Mouse (Mus musculus) stomach, postnatal 0 days (tissue): ENCODE measurements around the gene Efcab9.

Experiments
- CTCF ChIP-seq: IDR thresholded peaks from 2 replicates; pipeline ENCODE4 v1.5.1; 2016; ENCODE audit warnings: antibody characterized with exemption, low read depth, mild to moderate bottlenecking, moderate library complexity
- EP300 ChIP-seq: optimal IDR thresholded peaks from 2 replicates; pipeline ENCODE3; 2016; ENCODE audit warnings: antibody characterized with exemption

DNA sequence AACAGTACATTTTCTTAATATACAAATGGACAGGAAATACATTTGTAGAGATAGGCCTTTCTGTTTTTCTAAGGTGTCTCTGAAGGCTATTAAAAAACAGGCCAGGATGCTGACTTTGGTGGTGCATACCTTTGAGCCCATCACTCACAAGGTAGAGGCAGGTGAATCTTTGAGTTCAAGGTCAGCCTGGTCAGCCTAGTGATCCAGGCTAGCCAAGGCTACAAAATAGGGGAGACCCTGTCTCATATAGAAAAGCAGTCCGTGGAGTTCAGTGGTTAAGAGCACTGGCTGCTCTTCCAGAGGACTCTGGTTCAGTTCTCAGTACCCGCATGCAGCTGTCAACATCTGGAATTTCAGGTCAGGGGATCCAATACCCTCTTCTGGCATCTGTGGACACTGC is 28.2 kb downstream of the Efcab9 start:
- TF ChIP-seq EP300 = no peak
- TF ChIP-seq CTCF = no peak
